Mouse (Mus musculus) right cerebral cortex, adult 18-20 months (tissue): ENCODE data around the gene Lcn12.

Source experiments
- DNase-seq: peaks from one replicate; pipeline ENCODE4 v3.0.0; 2022; ENCODE audit warnings: mixed read lengths

Lcn12 gene

GRCm38 (mm10) chr2:25458911-25459310 is 34.8 kb downstream of the Lcn12 start:
- DNase-seq, result no peak

- no peak for DNase-seq
Measured at GRCm38 (mm10) chr2:25457022-25457896, 36.5 kb downstream of the Lcn12 start.

DNA sequence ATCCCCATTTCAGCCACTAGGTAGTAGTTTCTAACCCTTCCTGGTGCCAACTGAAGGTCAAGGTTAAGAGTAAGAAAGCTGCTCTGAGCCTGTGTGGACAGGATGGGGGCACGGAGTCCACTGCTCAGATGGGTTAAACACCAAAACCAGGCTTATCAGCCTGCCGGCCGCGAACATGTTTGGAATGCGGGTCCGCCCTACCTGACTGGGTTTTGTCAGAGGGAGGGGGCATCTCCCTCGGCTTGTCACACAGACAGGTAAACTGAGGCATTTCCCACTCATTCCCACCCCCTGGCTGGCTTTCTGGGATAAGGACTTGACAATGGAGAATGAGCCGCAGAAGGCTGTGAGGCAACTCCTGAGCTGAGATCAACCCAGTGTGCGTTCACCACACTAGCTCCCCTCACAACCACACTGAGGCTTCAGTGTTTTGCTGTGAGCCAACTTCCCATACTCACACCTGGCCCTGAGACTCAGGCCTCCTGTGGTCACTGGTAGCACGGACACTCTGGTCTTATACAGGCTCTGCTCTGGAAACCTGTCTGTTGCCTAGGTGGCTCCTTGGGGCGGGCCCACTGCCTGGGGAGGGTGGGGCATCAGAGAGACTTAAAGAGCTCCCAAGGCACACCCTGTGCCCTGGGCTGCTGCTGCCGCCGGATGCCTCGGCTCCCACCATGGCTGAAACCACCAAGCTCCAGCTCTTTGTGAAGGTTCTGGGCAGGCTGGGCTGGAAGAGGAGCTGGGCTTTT is 37.3 kb downstream of the Lcn12 start, which contains the start of gene Clic3:
Gene Clic3 (plus strand): TSS at position 634 of the 749 bp plus-strand sequence.
- DNase-seq, result no peak

DNA sequence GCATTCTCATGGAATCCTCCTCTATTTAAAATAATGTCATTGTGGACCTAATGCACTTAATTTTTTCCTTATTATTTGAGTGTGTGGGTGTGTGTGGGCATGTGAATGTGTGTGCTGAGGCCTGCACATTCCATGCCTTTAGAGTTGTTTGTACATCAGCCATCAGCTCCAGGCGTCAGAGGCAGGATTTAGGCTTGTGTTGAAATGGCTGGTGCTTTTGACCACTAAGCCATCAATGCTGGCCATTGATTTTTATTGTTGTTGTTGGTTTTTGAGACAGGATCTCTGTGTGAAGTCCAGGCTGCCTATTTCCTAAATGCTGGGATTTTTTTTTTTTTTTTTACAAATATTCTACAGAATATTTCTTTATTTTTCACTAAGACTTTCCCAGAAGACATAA is 40.8 kb downstream of the Lcn12 start:
- DNase-seq, result no peak

- no peak for DNase-seq
Measured at GRCm38 (mm10) chr2:25450853-25451647, 42.7 kb downstream of the Lcn12 start.

GRCm38 (mm10) chr2:25442682-25443081 is 51.0 kb downstream of the Lcn12 start:
- DNase-seq, result no peak

- DNase-seq, result no peak
Measured at GRCm38 (mm10) chr2:25441067-25441466, 52.6 kb downstream of the Lcn12 start.
